Mouse (Mus musculus): Measurements from ENCODE around the gene 1700015G11Rik.

The 1700015G11Rik gene

DNA sequence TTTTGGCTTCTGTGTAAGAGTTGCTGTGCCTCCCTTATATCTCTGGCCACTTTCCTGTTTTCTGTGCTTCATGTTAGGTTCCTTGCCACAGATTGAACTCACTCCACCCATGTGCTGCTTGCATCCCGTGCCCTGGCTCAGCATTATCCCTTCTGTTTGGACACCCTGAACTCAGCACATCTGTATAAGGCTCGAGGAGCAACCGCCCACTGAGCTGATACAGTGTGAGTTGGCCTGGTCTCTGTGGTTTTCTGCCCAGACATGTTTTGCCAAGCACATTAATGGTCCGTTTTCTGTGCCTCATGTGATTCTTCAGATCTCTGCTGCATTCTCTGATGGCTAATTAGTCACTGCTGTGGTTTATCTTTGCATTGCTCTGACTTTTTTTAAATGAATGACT, 47.9 kb downstream of the 1700015G11Rik start:
- no peak for DNase-seq (ENCODE audit: low read depth, low spot score)

DNA sequence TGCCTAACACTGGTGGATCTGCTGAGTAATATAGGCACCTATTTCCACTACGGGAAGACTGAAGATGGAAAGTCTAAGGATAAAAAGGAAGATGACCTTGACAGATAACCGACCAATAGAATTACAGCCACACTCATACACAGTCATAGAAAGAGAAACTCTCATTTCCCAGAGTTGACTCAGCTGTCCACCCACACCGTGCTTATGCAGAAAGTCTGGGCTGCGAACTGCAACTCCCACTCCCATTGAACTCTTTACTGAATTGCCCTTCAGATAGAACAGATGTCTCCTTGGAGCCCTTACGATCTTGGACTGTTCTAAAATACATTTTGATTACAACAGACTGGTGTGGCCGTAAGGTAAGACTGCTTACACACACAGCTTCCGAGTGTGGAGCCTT, 50.8 kb downstream of the 1700015G11Rik start:
- no peak for DNase-seq (ENCODE audit: low read depth, low spot score)

DNA sequence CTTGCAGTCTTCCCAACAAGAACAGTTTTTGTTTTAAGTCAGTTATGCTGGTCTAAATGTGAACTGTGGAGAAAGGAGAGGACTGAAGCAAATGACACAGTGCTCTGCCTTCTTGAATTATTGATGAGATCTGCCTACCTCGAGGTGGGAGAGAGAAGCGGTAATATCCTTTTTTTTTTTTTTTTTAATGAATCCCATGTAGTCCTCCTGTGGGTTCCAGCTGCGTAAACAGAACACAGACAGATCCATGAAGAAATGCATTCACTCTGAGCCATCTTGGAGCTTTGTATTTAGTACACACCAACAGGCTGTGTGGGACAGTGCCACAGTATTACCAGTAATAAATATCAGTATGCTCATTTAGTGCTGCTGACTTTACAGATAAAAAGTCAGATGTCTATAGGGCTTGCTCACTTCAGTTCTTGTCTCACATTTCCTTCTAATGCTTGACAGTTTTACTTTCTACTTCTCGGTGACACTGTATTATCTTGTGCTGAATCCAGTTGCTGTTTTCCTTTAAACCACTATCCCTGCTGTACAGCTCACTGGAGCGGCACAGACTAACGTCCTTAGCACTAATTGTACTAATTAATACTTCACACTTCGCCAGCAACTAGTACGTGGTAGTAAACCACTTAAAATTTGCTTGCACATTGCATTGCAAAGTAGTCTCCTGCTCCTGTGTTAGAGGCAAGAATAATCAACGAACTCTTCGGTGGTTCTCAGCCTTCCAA, 53.1 kb downstream of the 1700015G11Rik start:
- DNase-seq (ENCODE audit: low read depth, low spot score): no peak
